32 mouse cellular contexts compared by ENCODE assay signal in genomic region chr9:94976191-94976590, GRCm38 (mm10).
"Had no signal": no experiment of that assay in that cellular context is flagged by ENCODE, and none has a peak within 500 bp of the region (broad histone marks: within the 10 kb centered on the region; RNA-seq: fewer than 3 reads in every experiment).

No protein-coding gene starts in this region.

- H3K4me3 ChIP-seq: limb, embryonic 10.5 days; limb, embryonic 12.5 days; limb, embryonic 13.5 days; limb, embryonic 15.5 days; liver, embryonic 12.5 days; liver, embryonic 13.5 days; liver, embryonic 15.5 days; lung, embryonic 15.5 days; megakaryocyte, embryonic 14.5 days; midbrain, embryonic 10.5 days; midbrain, embryonic 12.5 days; midbrain, embryonic 13.5 days; midbrain, embryonic 15.5 days; myocyte; neural tube, embryonic 12.5 days had no signal

- ATAC-seq: liver, embryonic 12.5 days; liver, postnatal 0 days; lung, postnatal 0 days; midbrain, embryonic 13.5 days; midbrain, embryonic 15.5 days; midbrain, embryonic 16.5 days had no signal

- H3K27ac ChIP-seq: limb, embryonic 10.5 days; limb, embryonic 12.5 days; limb, embryonic 13.5 days; limb, embryonic 15.5 days; liver, embryonic 12.5 days; liver, embryonic 13.5 days; liver, embryonic 14.5 days; liver, embryonic 15.5 days; lung, embryonic 15.5 days; macrophage; midbrain, embryonic 10.5 days; midbrain, embryonic 12.5 days; midbrain, embryonic 13.5 days; midbrain, embryonic 15.5 days; neural tube, embryonic 12.5 days had no signal

- H3K9me3 ChIP-seq: limb, embryonic 10.5 days; limb, embryonic 12.5 days; limb, embryonic 13.5 days; limb, embryonic 15.5 days; liver, embryonic 12.5 days; liver, embryonic 13.5 days; liver, embryonic 15.5 days; lung, embryonic 15.5 days; midbrain, embryonic 12.5 days; midbrain, embryonic 13.5 days; midbrain, embryonic 15.5 days; neural tube, embryonic 12.5 days had no signal

- H3K4me1 ChIP-seq: limb, embryonic 10.5 days; limb, embryonic 12.5 days; limb, embryonic 13.5 days; limb, embryonic 15.5 days; liver, embryonic 12.5 days; liver, embryonic 13.5 days; liver, embryonic 15.5 days; lung, embryonic 15.5 days; midbrain, embryonic 10.5 days; midbrain, embryonic 12.5 days; midbrain, embryonic 13.5 days; midbrain, embryonic 15.5 days; neural tube, embryonic 12.5 days had no signal

- H3K27me3 ChIP-seq: limb, embryonic 12.5 days; limb, embryonic 13.5 days; limb, embryonic 15.5 days; liver, embryonic 12.5 days; liver, embryonic 13.5 days; liver, embryonic 15.5 days; lung, embryonic 15.5 days; midbrain, embryonic 12.5 days; midbrain, embryonic 13.5 days; midbrain, embryonic 15.5 days; neural tube, embryonic 12.5 days had no signal

- H3K4me2 ChIP-seq: limb, embryonic 12.5 days; limb, embryonic 13.5 days; limb, embryonic 15.5 days; liver, embryonic 11.5 days; liver, embryonic 12.5 days; liver, embryonic 13.5 days; liver, embryonic 15.5 days; lung, embryonic 14.5 days; lung, embryonic 15.5 days; midbrain, embryonic 11.5 days; midbrain, embryonic 12.5 days; midbrain, embryonic 13.5 days; midbrain, embryonic 15.5 days; neural tube, embryonic 12.5 days had no signal

- H3K9ac ChIP-seq: limb, embryonic 12.5 days; limb, embryonic 13.5 days; limb, embryonic 15.5 days; liver, embryonic 12.5 days; liver, embryonic 13.5 days; liver, embryonic 14.5 days; liver, embryonic 15.5 days; liver, postnatal 0 days; lung, embryonic 14.5 days; lung, embryonic 15.5 days; midbrain, embryonic 12.5 days; midbrain, embryonic 13.5 days; midbrain, embryonic 15.5 days; neural tube, embryonic 12.5 days had no signal

- H3K36me3 ChIP-seq: limb, embryonic 10.5 days; limb, embryonic 12.5 days; limb, embryonic 13.5 days; limb, embryonic 15.5 days; liver, embryonic 12.5 days; liver, embryonic 13.5 days; liver, embryonic 15.5 days; lung, embryonic 15.5 days; midbrain, embryonic 10.5 days; midbrain, embryonic 12.5 days; midbrain, embryonic 13.5 days; midbrain, embryonic 15.5 days; neural tube, embryonic 12.5 days had no signal

- DNase-seq: left cerebral cortex, postnatal 4 days; liver; liver, embryonic 13.5 days; liver, postnatal 0 days; lung, adult 18-20 months; lung, adult 2 months; lung, embryonic 14.5 days; lung, postnatal 10 days; lung, postnatal 14 days; lung, postnatal 36 days; lung, postnatal 4 days; midbrain, embryonic 14.5 days had no signal
